Mouse (Mus musculus) heart, embryonic 15.5 days (tissue): ENCODE data around the gene Arhgef17. TPM values are rescaled to one million over a fixed set of nuclear protein-coding genes. Genes with fewer than 3 reads are reported as not detected.

ENCODE experiments used
- ATAC-seq: fragments of 200-750 bp; cut with Nextera tagmentation; replicated peaks from 2 replicates; pipeline ENCODE4 v1.8.0; 2017; ENCODE audit warnings: low read depth, moderate TSS enrichment; ENCODE audit not compliant: insufficient number of reproducible peaks, insufficient read depth, low FRiP score
- H3K27ac ChIP-seq: fragments of 300-500 bp; sonication (generic); 2 replicates; pipeline ENCODE4 v1.5.1; 2015; ENCODE audit warnings: mild to moderate bottlenecking, inconsistent platforms
- H3K27me3 ChIP-seq: fragments of 300-500 bp; sonication (generic); 2 replicates; pipeline ENCODE4 v1.6.1; 2015; ENCODE audit warnings: inconsistent platforms
- H3K36me3 ChIP-seq: fragments of 300-500 bp; sonication (generic); 2 replicates; pipeline ENCODE4 v1.6.1; 2015; ENCODE audit warnings: mild to moderate bottlenecking, inconsistent platforms
- H3K4me1 ChIP-seq: fragments of 300-500 bp; sonication (generic); replicated peaks from 2 replicates; pipeline ENCODE4 v1.6.1; 2015; ENCODE audit warnings: inconsistent platforms
- H3K4me2 ChIP-seq: fragments of 300-500 bp; sonication (generic); 2 replicates; pipeline ENCODE4 v1.6.1; 2015; ENCODE audit warnings: inconsistent platforms, mild to moderate bottlenecking, moderate library complexity
- H3K4me3 ChIP-seq: fragments of 300-500 bp; sonication (generic); 2 replicates; pipeline ENCODE4 v1.5.1; 2015; ENCODE audit warnings: mild to moderate bottlenecking, inconsistent platforms
- H3K9ac ChIP-seq: fragments of 300-500 bp; sonication (generic); 2 replicates; pipeline ENCODE4 v1.6.1; 2015; ENCODE audit warnings: mild to moderate bottlenecking, inconsistent platforms
- H3K9me3 ChIP-seq: fragments of 300-500 bp; sonication (generic); replicated peaks from 2 replicates; pipeline ENCODE4 v1.6.1; 2016; ENCODE audit warnings: inconsistent platforms
- WGBS: fragments of 180-500 bp; shearing (Covaris S2); methylation state at CpG from one replicate; pipeline ENCODE4 v1.1.7; 2015; ENCODE audit warnings: mixed read lengths; 5-methylcytosine and 5-hydroxymethylcytosine counted together
- polyA plus RNA-seq: library from polyadenylated mRNA; unstranded; fragments of >200 nt; fragmentation: Nextera tagmentation; extraction: Ambion mirVana; gene quantifications from 2 replicates; pipeline ENCODE4 v1.2.1, GENCODE M21; 2015

Arhgef17 gene
- polyA plus RNA-seq, 1 experiment from 2014 or later, result 4.1 TPM

- no peaks in the 10 kb centered on the region for H3K36me3 ChIP-seq
- no peaks in the 10 kb centered on the region for H3K9me3 ChIP-seq
- H3K27me3 ChIP-seq, result peaks cover 4% of the 10 kb centered on the region; the same call in 1 of the 2 replicates
- H3K9ac ChIP-seq, result no peak overlapping the region
- WGBS, result 66% methylated on average over 8 of the region's 8 CpGs
- H3K4me2 ChIP-seq, result no peak overlapping the region
- H3K4me1 ChIP-seq, result peaks cover 11% of the 10 kb centered on the region
- no peak overlapping the region for H3K4me3 ChIP-seq
- H3K27ac ChIP-seq, result no peak overlapping the region
- no peak for ATAC-seq
Measured at GRCm38 (mm10) chr7:100963381-100963780, 31.5 kb upstream of the Arhgef17 start.

- no peak for ATAC-seq
- WGBS, result 59% methylated on average over 7 of the region's 7 CpGs
- peaks cover 8% of the 10 kb centered on the region for H3K4me1 ChIP-seq
- H3K9me3 ChIP-seq, result no peaks in the 10 kb centered on the region
- H3K4me3 ChIP-seq, result no peak overlapping the region
- H3K36me3 ChIP-seq, result no peaks in the 10 kb centered on the region
- H3K27me3 ChIP-seq, result 0 out of 2 replicates have a peak, but pooled peaks cover 4% of the 10 kb centered on the region
- H3K4me2 ChIP-seq, result no peak overlapping the region
- H3K9ac ChIP-seq, result no peak overlapping the region
- no peak overlapping the region for H3K27ac ChIP-seq
Measured at GRCm38 (mm10) chr7:100961146-100961545, 29.2 kb upstream of the Arhgef17 start.

- 74% methylated on average over 2 of the region's 2 CpGs for WGBS
- 0 out of 2 replicates have a peak, but pooled peaks cover 2% of the 10 kb centered on the region for H3K4me1 ChIP-seq
Measured at GRCm38 (mm10) chr7:100960462-100960861, 28.6 kb upstream of the Arhgef17 start.

GRCm38 (mm10) chr7:100958426-100958825 is 26.5 kb upstream of the Arhgef17 start:
- Histone ChIP-seq H3K4me1 (peaks cover 3% of the 10 kb centered on the region; the same call in 1 of the 2 replicates), H3K9me3 (no peaks in the 10 kb centered on the region), H3K36me3 (no peaks in the 10 kb centered on the region), H3K27ac (no peak overlapping the region), H3K4me3 (no peak overlapping the region), H3K27me3 (0 out of 2 replicates have a peak, but pooled peaks cover 4% of the 10 kb centered on the region), H3K4me2 (no peak overlapping the region), H3K9ac (no peak overlapping the region)
- WGBS, result 94% methylated on average over 2 of the region's 2 CpGs
- ATAC-seq, result no peak

More at GRCm38 (mm10) chr7:100960462-100960861, 28.6 kb upstream of the Arhgef17 start:
- ATAC-seq, result no peak
- no peaks in the 10 kb centered on the region for H3K36me3 ChIP-seq
- no peaks in the 10 kb centered on the region for H3K9me3 ChIP-seq
- no peak overlapping the region for H3K9ac ChIP-seq
- H3K4me3 ChIP-seq, result no peak overlapping the region
- no peak overlapping the region for H3K4me2 ChIP-seq
- H3K27me3 ChIP-seq, result 0 out of 2 replicates have a peak, but pooled peaks cover 4% of the 10 kb centered on the region
- H3K27ac ChIP-seq, result no peak overlapping the region

- Histone ChIP-seq H3K27me3 (0 out of 2 replicates have a peak, but pooled peaks cover 4% of the 10 kb centered on the region), H3K9ac (no peak overlapping the region), H3K4me2 (no peak overlapping the region), H3K4me1 (peaks cover 39% of the 10 kb centered on the region), H3K36me3 (no peaks in the 10 kb centered on the region), H3K4me3 (no peak overlapping the region), H3K27ac (peak overlapping the region; percentile 40), H3K9me3 (no peaks in the 10 kb centered on the region)
- no peak for ATAC-seq
- 50% methylated on average over 7 of the region's 7 CpGs for WGBS
Measured at GRCm38 (mm10) chr7:100952686-100953085, 20.8 kb upstream of the Arhgef17 start.

GRCm38 (mm10) chr7:100951903-100952302 is 20.0 kb upstream of the Arhgef17 start:
- H3K4me3 ChIP-seq, result no peak overlapping the region
- H3K4me2 ChIP-seq, result no peak overlapping the region
- no peaks in the 10 kb centered on the region for H3K9me3 ChIP-seq
- WGBS, result 60% methylated on average over 2 of the region's 2 CpGs
- H3K4me1 ChIP-seq, result peaks cover 39% of the 10 kb centered on the region
- H3K27me3 ChIP-seq, result 0 out of 2 replicates have a peak, but pooled peaks cover 4% of the 10 kb centered on the region
- no peaks in the 10 kb centered on the region for H3K36me3 ChIP-seq
- H3K27ac ChIP-seq, result peak overlapping the region; percentile 40; the same call in 1 of the 2 replicates
- H3K9ac ChIP-seq, result no peak overlapping the region
- no peak for ATAC-seq

- Histone ChIP-seq H3K4me3 (no peak overlapping the region), H3K27ac (peak overlapping the region; percentile 74), H3K4me1 (peaks cover 41% of the 10 kb centered on the region), H3K4me2 (no peak overlapping the region), H3K9me3 (no peaks in the 10 kb centered on the region), H3K9ac (no peak overlapping the region), H3K27me3 (0 out of 2 replicates have a peak, but pooled peaks cover 7% of the 10 kb centered on the region), H3K36me3 (no peaks in the 10 kb centered on the region)
- ATAC-seq, result peak; percentile 63
- WGBS, result 45% methylated on average over 12 of the region's 12 CpGs
Measured at GRCm38 (mm10) chr7:100950481-100951010, 18.6 kb upstream of the Arhgef17 start.

- WGBS, result 78% methylated on average over 5 of the region's 5 CpGs
- 0 out of 2 replicates have a peak, but pooled peaks have one; percentile 2 for ATAC-seq
- Histone ChIP-seq H3K4me2 (no peak overlapping the region), H3K9me3 (no peaks in the 10 kb centered on the region), H3K9ac (no peak overlapping the region), H3K27me3 (0 out of 2 replicates have a peak, but pooled peaks cover 7% of the 10 kb centered on the region), H3K4me3 (no peak overlapping the region), H3K4me1 (peaks cover 41% of the 10 kb centered on the region), H3K27ac (peak overlapping the region; percentile 74), H3K36me3 (no peaks in the 10 kb centered on the region)
Measured at GRCm38 (mm10) chr7:100950031-100950430, 18.1 kb upstream of the Arhgef17 start.

- WGBS, result 80% methylated on average over 5 of the region's 5 CpGs
- H3K36me3 ChIP-seq, result no peaks in the 10 kb centered on the region
- H3K27me3 ChIP-seq, result 0 out of 2 replicates have a peak, but pooled peaks cover 8% of the 10 kb centered on the region
- peaks cover 27% of the 10 kb centered on the region for H3K4me1 ChIP-seq
- H3K27ac ChIP-seq, result no peak overlapping the region; the same call in 1 of the 2 replicates
- no peaks in the 10 kb centered on the region for H3K9me3 ChIP-seq
- no peak overlapping the region for H3K4me3 ChIP-seq
- H3K9ac ChIP-seq, result no peak overlapping the region
- no peak overlapping the region for H3K4me2 ChIP-seq
- no peak for ATAC-seq
Measured at GRCm38 (mm10) chr7:100944738-100945137, 12.8 kb upstream of the Arhgef17 start.

- Histone ChIP-seq H3K36me3 (no peaks in the 10 kb centered on the region), H3K4me3 (no peak overlapping the region), H3K4me2 (no peak overlapping the region), H3K4me1 (peaks cover 22% of the 10 kb centered on the region), H3K9me3 (no peaks in the 10 kb centered on the region), H3K9ac (no peak overlapping the region), H3K27me3 (0 out of 2 replicates have a peak, but pooled peaks cover 6% of the 10 kb centered on the region), H3K27ac (no peak overlapping the region)
- ATAC-seq, result no peak
- WGBS, result 60% methylated on average over 2 of the region's 2 CpGs
Measured at GRCm38 (mm10) chr7:100944306-100944705, 12.4 kb upstream of the Arhgef17 start.

- Histone ChIP-seq H3K9ac (no peak overlapping the region), H3K4me1 (peaks cover 17% of the 10 kb centered on the region), H3K9me3 (no peaks in the 10 kb centered on the region), H3K36me3 (no peaks in the 10 kb centered on the region), H3K4me2 (no peak overlapping the region), H3K4me3 (no peak overlapping the region), H3K27me3 (0 out of 2 replicates have a peak, but pooled peaks cover 6% of the 10 kb centered on the region), H3K27ac (no peak overlapping the region)
- 43% methylated on average over 12 of the region's 12 CpGs for WGBS
- ATAC-seq, result 0 out of 2 replicates have a peak, but pooled peaks have one; percentile 20
Measured at GRCm38 (mm10) chr7:100942789-100943615, 11.1 kb upstream of the Arhgef17 start.
